Mouse (Mus musculus) lung, embryonic 15.5 days (tissue): ENCODE results near the gene Rdh16f1. TPM values are rescaled to one million over a fixed set of nuclear protein-coding genes. Genes with fewer than 3 reads are reported as not detected.

Experiments
- ATAC-seq: fragments of 200-750 bp; cut with Nextera tagmentation; 2 replicates; pipeline ENCODE4 v1.8.0; 2017; ENCODE audit warnings: moderate number of reproducible peaks, borderline replicate concordance; ENCODE audit not compliant: low FRiP score, low TSS enrichment; ENCODE audit errors: extremely low read depth
- H3K27ac ChIP-seq: fragments of 300-500 bp; sonication (generic); 2 replicates; pipeline ENCODE4 v1.5.1; 2015; ENCODE audit warnings: moderate library complexity, mild to moderate bottlenecking, inconsistent platforms
- H3K27me3 ChIP-seq: fragments of 300-500 bp; sonication (generic); 2 replicates; pipeline ENCODE4 v1.6.1; 2015; ENCODE audit warnings: inconsistent platforms
- H3K36me3 ChIP-seq: fragments of 300-500 bp; sonication (generic); 2 replicates; pipeline ENCODE4 v1.6.1; 2015; ENCODE audit warnings: inconsistent platforms
- H3K4me1 ChIP-seq: fragments of 300-500 bp; sonication (generic); 2 replicates; pipeline ENCODE4 v1.6.1; 2015; ENCODE audit warnings: inconsistent platforms
- H3K4me2 ChIP-seq: fragments of 300-500 bp; sonication (generic); 2 replicates; pipeline ENCODE4 v1.6.1; 2015; ENCODE audit warnings: inconsistent platforms, mild to moderate bottlenecking, moderate library complexity
- H3K4me3 ChIP-seq: fragments of 300-500 bp; sonication (generic); 2 replicates; pipeline ENCODE4 v1.5.1; 2015; ENCODE audit warnings: mild to moderate bottlenecking, inconsistent platforms
- H3K9ac ChIP-seq: fragments of 300-500 bp; sonication (generic); 2 replicates; pipeline ENCODE4 v1.6.1; 2015; ENCODE audit warnings: inconsistent platforms
- H3K9me3 ChIP-seq: fragments of 300-500 bp; sonication (generic); 2 replicates; pipeline ENCODE4 v1.6.1; 2016; ENCODE audit warnings: inconsistent platforms
- WGBS: fragments of 180-500 bp; shearing (Covaris S2); methylation state at CpG from one replicate; pipeline ENCODE4 v1.1.7; 2015; 5-methylcytosine and 5-hydroxymethylcytosine counted together
- polyA plus RNA-seq: library from polyadenylated mRNA; unstranded; fragments of >200 nt; fragmentation: Nextera tagmentation; extraction: Ambion mirVana; gene quantifications from 2 replicates; pipeline ENCODE4 v1.2.1, GENCODE M21; 2015

Rdh16f1 gene
- polyA plus RNA-seq, 1 experiment from 2014 or later = 0.15 TPM

DNA sequence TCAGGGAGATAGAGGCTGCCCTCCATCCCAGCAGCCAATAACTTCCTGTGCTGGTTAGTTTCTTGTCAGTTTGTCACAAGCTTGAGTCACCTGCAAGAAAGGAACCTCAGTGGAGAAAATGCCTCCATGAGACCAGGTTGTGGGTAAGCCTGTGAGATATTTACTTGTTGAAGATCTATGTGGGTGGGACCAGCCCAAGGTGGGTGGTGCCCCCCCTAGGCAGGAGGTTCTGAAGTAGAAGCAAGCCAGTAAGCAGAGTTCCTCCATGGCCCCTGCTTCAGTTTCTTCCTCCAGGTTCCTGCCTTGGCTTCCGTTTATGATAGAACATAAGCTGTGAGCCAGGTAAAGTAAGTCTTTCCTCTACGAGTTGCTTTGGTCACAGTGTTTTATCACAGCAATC, 23.3 kb upstream of the Rdh16f1 start:
- H3K9ac ChIP-seq = no peak overlapping the region
- WGBS = 66% methylated on average over 2 of the region's 2 CpGs
- no peak overlapping the region for H3K27ac ChIP-seq
- no peak overlapping the region for H3K4me2 ChIP-seq
- no peak for ATAC-seq
- H3K4me1 ChIP-seq = peaks cover 14% of the 10 kb centered on the region
- H3K4me3 ChIP-seq = no peak overlapping the region
- H3K27me3 ChIP-seq = no peaks in the 10 kb centered on the region
- peaks cover under 1% of the 10 kb centered on the region; the same call in 1 of the 2 replicates for H3K36me3 ChIP-seq
- no peaks in the 10 kb centered on the region for H3K9me3 ChIP-seq

DNA sequence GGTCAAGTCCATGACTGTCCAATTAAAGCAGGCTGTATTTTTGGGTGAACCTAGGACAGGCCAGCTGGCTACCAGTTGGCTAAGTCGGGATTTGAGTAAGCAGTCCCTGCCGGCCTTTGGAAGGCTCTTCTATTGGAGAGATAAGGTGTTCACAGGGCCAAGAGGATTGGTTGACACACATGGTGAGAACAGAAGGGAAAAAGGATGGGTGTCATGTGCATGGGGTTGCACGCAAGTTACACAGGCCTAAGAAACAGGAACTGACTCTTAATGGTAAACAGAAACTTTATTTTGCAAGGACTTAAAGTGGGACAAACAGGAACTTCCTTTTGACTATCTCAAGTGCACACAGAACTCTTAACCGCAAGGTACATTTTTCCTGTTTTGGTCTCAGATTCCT, 22.7 kb upstream of the Rdh16f1 start:
- no peak overlapping the region for H3K4me2 ChIP-seq
- peaks cover 7% of the 10 kb centered on the region for H3K36me3 ChIP-seq
- H3K27me3 ChIP-seq = no peaks in the 10 kb centered on the region
- no peak overlapping the region for H3K27ac ChIP-seq
- ATAC-seq = no peak
- no peak overlapping the region for H3K9ac ChIP-seq
- peaks cover 14% of the 10 kb centered on the region for H3K4me1 ChIP-seq
- no peak overlapping the region for H3K4me3 ChIP-seq
- no peaks in the 10 kb centered on the region for H3K9me3 ChIP-seq
- 49% methylated on average over 4 of the region's 4 CpGs for WGBS

DNA sequence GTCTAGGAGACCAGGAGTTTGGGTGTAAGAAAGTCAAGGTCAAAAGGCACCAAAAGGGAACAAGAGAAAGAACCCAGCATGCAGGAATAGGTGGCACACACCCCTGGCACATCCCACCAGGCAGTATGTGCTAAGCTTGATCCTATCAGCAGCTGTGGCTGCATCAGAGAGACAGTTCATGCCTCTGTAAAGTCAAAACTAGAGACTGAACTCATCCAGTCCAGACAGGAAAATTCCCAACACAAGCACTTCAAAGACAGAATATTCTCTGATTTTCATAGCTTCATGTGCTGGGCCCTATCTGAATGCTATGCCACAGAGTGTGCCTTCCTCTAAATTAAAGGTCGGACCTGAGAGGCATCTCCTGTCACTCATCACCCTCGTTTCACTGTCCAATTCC, 22.0 kb upstream of the Rdh16f1 start:
- Histone ChIP-seq H3K9ac (no peak overlapping the region), H3K4me1 (peaks cover 14% of the 10 kb centered on the region), H3K27ac (peak overlapping the region; percentile 25; the same call in 1 of the 2 replicates), H3K9me3 (no peaks in the 10 kb centered on the region), H3K4me3 (no peak overlapping the region), H3K27me3 (no peaks in the 10 kb centered on the region), H3K4me2 (no peak overlapping the region), H3K36me3 (peaks cover 13% of the 10 kb centered on the region)
- no peak for ATAC-seq
- WGBS = 21% methylated on average over 2 of the region's 2 CpGs

DNA sequence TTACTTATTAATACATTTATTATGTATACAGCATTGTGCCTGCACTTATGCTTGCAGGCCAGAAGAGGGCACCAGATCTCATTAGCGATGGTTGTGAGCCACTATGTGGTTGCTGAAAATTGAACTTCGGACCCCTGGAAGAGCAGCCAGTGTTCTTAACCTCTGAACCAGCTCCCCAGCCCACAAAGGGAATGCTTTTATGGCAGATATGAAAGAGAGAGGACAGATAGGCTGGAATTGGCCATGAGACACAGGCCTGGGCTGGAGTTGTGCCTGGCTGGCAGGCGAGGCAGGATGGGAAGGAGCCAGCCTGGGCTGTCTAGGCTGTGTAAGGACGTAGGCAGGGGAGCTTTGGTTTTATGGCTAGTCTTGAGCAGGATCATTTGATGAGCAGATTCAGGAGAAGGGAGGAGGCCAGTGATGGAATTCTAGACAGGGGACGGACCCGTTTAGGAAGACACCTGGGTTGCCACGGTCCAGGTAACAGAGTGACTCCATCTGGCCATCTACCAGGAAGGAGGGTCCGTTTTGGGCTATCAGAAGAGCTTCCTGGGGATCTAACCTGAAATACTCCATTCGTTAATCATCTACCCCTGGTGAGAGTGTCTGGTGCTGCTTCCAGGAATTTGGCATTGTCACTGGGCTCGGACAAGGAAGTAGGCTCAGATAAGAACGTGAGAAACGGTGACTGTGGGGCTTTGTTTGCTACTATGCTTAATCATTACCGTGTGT, 21.3 kb upstream of the Rdh16f1 start:
- ATAC-seq = no peak
- Histone ChIP-seq H3K9ac (no peak overlapping the region), H3K9me3 (no peaks in the 10 kb centered on the region), H3K27me3 (no peaks in the 10 kb centered on the region), H3K4me1 (peaks cover 14% of the 10 kb centered on the region), H3K4me2 (peak overlapping the region; percentile 58), H3K4me3 (peak overlapping the region; percentile 92; the same call in 1 of the 2 replicates), H3K36me3 (peaks cover 21% of the 10 kb centered on the region), H3K27ac (0 out of 2 replicates have a peak overlapping the region, but pooled peaks have one; percentile 7)
- WGBS = 34% methylated on average over 13 of the region's 13 CpGs

DNA sequence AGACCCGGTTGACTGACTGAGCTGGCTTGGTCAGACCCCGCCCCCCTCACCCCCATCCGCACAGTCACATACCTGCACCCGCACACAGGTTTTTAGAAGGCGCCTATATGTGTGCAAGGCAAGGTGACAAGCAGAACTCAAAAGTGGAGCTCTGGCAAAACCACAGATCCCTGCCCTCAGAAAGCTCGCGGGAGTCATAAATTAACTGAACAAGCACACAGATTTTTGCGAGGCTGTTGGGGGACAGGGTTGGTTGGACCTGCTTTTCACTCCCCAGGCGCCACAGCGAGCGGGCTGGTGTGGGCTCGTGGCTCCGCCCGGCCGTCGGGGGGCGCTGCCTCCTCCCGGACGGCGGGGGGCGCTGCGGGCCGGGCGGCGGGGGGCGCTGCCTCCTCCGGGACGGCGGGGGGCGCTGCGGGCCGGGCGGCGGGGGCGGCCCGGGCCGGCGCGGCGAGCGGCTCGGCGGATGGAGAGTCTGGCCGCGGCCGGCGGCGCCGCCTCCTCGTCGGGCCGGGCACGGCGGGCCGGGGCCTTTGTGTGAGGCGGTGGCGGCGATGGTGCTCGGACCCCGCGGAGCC, 20.4 kb upstream of the Rdh16f1 start, which contains the start of gene Zbtb39:
TSS of gene Zbtb39 (plus strand) at position 456 of the 578 bp plus-strand sequence.
- Histone ChIP-seq H3K4me1 (peaks cover 14% of the 10 kb centered on the region), H3K9me3 (no peaks in the 10 kb centered on the region), H3K4me3 (peak within 1 kb of the TSS; percentile 92), H3K27ac (peak within 1 kb of the TSS; percentile 79), H3K27me3 (no peaks in the 10 kb centered on the region), H3K36me3 (peaks cover 29% of the 10 kb centered on the region), H3K4me2 (peak within 1 kb of the TSS; percentile 58), H3K9ac (peak within 1 kb of the TSS; percentile 96)
- WGBS = under 1% methylated on average over 42 of the region's 61 CpGs
- peak; percentile 85 for ATAC-seq

DNA sequence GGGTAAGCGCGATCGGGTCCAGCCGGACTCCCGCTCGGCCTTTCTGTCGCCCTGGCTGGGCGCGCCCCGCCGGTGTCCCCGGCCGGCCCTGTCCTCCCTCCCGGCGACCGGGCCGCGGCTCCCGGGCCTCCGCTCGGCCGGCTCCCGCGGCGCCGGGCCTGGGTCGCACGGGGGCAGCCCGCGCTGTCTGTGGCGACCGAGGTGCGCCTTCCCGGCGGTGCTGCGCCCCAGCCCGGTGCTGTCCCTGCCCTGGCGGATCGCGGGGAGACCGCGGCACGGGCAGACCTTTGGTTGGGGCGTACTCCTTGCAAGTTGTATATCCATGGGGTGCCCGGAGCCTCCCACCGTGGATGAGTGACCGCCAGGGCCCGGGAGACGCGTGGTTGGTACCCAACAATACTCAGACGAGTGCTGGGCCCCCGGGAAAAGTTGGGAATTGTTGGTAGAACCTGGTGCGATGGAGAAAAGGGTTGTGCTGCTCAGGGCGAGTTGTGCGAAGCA, 19.9 kb upstream of the Rdh16f1 start:
- H3K4me2 ChIP-seq = peak overlapping the region; percentile 58
- peaks cover 14% of the 10 kb centered on the region for H3K4me1 ChIP-seq
- peak overlapping the region; percentile 96 for H3K9ac ChIP-seq
- H3K9me3 ChIP-seq = no peaks in the 10 kb centered on the region
- H3K36me3 ChIP-seq = peaks cover 35% of the 10 kb centered on the region
- peak; percentile 62 for ATAC-seq
- no peaks in the 10 kb centered on the region for H3K27me3 ChIP-seq
- H3K4me3 ChIP-seq = peak overlapping the region; percentile 92
- H3K27ac ChIP-seq = peak overlapping the region; percentile 79
- under 1% methylated on average over 28 of the region's 55 CpGs for WGBS

DNA sequence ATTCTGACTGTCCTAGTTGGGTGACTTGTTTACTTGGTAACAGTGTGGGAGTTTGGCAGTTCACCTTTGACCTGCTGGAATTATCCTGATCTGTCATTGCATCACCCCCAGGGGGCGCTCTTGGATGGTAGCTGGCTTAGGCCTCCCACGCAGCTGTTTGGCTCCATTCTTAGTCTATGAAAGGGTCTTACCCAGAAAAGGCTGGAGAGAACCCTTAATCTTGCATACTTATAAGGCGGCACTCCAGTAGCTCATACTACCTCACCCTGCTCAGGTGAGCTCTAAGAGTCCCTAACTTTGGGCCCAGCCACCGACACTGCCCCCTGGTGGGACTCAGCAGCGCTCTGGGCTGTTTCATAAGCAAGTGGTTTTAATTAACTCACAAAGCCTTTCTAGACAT, 14.9 kb upstream of the Rdh16f1 start:
- Histone ChIP-seq H3K36me3 (peaks cover 55% of the 10 kb centered on the region), H3K9ac (no peak overlapping the region), H3K9me3 (no peaks in the 10 kb centered on the region), H3K4me1 (peaks cover 14% of the 10 kb centered on the region), H3K4me2 (no peak overlapping the region), H3K27ac (no peak overlapping the region), H3K27me3 (no peaks in the 10 kb centered on the region), H3K4me3 (no peak overlapping the region)
- 66% methylated on average over 5 of the region's 5 CpGs for WGBS
- no peak for ATAC-seq

DNA sequence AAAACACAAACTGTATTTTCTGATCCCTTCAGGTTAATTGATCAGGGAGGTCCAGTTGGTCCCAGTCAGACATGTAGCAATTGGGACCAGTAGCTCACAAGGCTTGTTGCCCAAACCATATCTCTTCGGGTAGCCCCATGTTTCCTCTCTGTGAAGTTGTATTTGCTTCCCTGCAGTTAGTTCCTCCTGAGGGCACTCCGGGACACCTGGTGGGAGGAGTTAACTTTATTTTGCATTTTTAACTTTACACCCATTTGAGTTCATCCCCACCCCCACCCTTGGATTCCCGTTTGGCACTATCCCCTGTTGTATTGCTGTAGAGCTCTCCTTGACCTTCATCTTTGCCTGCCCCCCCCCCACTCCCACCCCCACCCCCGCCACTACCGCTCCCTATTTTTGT, 13.7 kb upstream of the Rdh16f1 start:
- WGBS = 73% methylated on average over 5 of the region's 5 CpGs
- Histone ChIP-seq H3K36me3 (peaks cover 55% of the 10 kb centered on the region), H3K27ac (no peak overlapping the region), H3K9ac (no peak overlapping the region), H3K4me2 (no peak overlapping the region), H3K27me3 (no peaks in the 10 kb centered on the region), H3K4me1 (peaks cover 6% of the 10 kb centered on the region; the same call in 1 of the 2 replicates), H3K9me3 (no peaks in the 10 kb centered on the region), H3K4me3 (no peak overlapping the region)
- ATAC-seq = no peak

DNA sequence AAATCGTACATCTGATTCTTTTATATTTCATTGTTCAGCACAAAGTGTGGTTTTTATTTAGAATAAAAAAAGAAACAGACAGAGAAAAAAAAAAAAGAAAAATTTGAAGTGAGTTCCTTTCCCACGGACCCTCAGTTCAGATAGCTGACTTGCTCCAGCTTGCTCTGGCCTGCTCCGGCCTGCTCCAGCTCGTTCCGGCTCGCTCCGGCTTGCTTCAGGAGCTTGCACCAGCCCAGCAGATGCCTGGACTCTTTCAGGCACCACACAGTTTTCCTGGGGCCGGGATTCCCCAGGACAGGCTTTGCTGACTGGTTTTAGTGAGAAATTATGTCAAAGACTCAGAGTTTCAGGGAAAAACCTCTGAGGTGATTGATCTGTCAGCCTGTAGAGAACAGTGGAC, 12.3 kb upstream of the Rdh16f1 start:
- ATAC-seq = no peak
- Histone ChIP-seq H3K4me2 (no peak overlapping the region), H3K9me3 (no peaks in the 10 kb centered on the region), H3K36me3 (peaks cover 45% of the 10 kb centered on the region), H3K4me1 (0 out of 2 replicates have a peak, but pooled peaks cover 5% of the 10 kb centered on the region), H3K4me3 (no peak overlapping the region), H3K9ac (no peak overlapping the region), H3K27ac (no peak overlapping the region), H3K27me3 (no peaks in the 10 kb centered on the region)
- 87% methylated on average over 8 of the region's 8 CpGs for WGBS

DNA sequence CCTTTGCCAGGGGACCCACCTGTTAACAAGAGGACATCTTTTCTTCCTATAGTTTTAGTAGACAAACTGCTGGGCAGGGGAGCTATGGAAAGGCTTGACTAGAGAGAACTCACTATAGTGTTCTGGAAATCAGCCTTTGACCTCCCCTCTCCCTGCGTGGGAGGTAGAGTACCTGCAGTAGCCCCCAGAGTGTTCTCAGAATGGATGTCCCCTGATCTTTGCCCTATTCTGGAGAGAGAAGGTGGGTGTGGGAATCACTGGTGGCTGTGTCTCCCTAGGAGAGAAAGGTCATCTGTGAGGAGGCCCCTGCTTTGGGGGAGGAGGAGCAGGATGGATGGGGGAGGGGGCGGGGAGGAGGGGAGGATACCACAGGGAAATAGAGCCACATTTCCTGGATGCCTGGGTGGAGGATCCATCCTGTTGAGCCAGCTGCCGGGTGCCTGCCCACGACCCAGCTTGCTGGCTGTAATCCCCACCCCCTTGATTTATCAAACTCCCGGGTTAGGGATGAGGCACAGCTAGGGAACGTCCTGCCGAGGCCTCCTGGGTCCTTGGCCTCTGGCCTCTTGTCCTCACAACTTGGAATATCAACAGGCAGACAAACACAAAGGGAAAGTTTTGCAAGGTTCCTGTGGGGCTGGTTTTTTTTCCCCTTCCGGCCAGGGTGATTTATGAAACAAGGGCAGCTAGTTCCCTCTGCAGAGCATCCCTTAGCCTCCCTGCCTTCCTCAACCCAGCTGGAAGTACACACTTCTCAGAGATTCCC, 10.6 kb upstream of the Rdh16f1 start:
- Histone ChIP-seq H3K4me3 (peak overlapping the region; percentile 26), H3K36me3 (peaks cover 27% of the 10 kb centered on the region), H3K4me2 (peak overlapping the region; percentile 43), H3K4me1 (0 out of 2 replicates have a peak, but pooled peaks cover 5% of the 10 kb centered on the region), H3K27me3 (no peaks in the 10 kb centered on the region), H3K9ac (no peak overlapping the region), H3K27ac (peak overlapping the region; percentile 35; the same call in 1 of the 2 replicates), H3K9me3 (no peaks in the 10 kb centered on the region)
- 8% methylated on average over 8 of the region's 8 CpGs for WGBS
- ATAC-seq = peak; percentile 58; the same call in 1 of the 2 replicates

DNA sequence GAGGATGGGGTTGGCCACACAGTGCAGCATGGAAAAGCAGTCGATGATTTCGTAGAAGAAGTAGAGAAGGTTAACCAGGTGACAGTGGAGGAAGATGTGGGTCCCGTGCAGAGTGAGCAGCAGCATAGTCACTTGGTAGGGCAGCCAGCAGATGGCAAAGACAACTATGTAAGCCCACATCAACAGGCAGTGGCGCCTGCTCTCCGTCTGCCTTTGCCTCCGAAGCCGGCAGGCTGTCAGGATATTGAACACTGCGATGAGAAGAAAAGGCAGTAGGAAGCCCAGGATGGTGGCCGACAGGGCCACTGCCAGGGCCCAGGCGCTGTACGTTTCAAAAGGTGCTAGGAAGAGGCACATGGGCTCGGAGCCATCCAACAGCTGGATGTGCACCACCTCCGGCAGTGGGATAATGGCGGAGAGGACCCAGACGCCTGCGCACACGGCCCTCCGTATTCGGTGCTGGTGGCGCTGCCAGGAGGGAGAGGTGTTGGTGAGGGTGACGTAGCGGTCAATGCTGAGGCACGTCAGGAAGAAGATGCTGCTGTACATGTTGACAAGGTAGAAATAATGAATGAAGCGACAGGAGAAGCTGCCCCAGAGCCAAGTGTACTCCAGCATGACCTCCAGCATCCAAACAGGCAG, 9.3 kb upstream of the Rdh16f1 start:
- no peaks in the 10 kb centered on the region for H3K27me3 ChIP-seq
- peak overlapping the region; percentile 35; the same call in 1 of the 2 replicates for H3K27ac ChIP-seq
- peaks cover 16% of the 10 kb centered on the region for H3K36me3 ChIP-seq
- peaks cover 16% of the 10 kb centered on the region for H3K4me1 ChIP-seq
- no peaks in the 10 kb centered on the region for H3K9me3 ChIP-seq
- no peak for ATAC-seq
- WGBS = 41% methylated on average over 24 of the region's 24 CpGs
- peak overlapping the region; percentile 26 for H3K4me3 ChIP-seq
- H3K4me2 ChIP-seq = peak overlapping the region; percentile 43
- H3K9ac ChIP-seq = no peak overlapping the region
